Mouse (Mus musculus): ENCODE results near the gene Prg4. TPM values are rescaled to one million over a fixed set of nuclear protein-coding genes. Genes with fewer than 3 reads are reported as not detected.

Prg4 gene
- polyA plus RNA-seq, 1 experiment, result not detected

- peaks cover 98% of the 10 kb centered on the region for H3K36me3 ChIP-seq (replicated peaks; ENCODE audit: low read length)
These were observed 47.5 kb downstream of the Prg4 start for GRCm38 (mm10) chr1:150418426-150418825.

GRCm38 (mm10) chr1:150416006-150416405 lies 50.0 kb downstream of the Prg4 start:
- H3K27me3 ChIP-seq (replicated peaks), result no peaks in the 10 kb centered on the region
- no peaks in the 10 kb centered on the region for H3K4me1 ChIP-seq
- peaks cover 96% of the 10 kb centered on the region for H3K36me3 ChIP-seq (replicated peaks; ENCODE audit: low read length)
- no peak for TF ChIP-seq GATA1 (IDR thresholded peaks at IDR 0.05; ENCODE audit: borderline replicate concordance, low read length)
- TF ChIP-seq FLI1 (IDR thresholded peaks at IDR 0.05; ENCODE audit: low read length), result no peak
- no peak overlapping the region for H3K4me3 ChIP-seq (replicated peaks)
- H3K9me3 ChIP-seq, result no peaks in the 10 kb centered on the region

More at GRCm38 (mm10) chr1:150418426-150418825, 47.5 kb downstream of the Prg4 start:
- no peaks in the 10 kb centered on the region for H3K4me1 ChIP-seq
- no peak overlapping the region for H3K4me3 ChIP-seq (replicated peaks)
- H3K9me3 ChIP-seq, result no peaks in the 10 kb centered on the region
- TF ChIP-seq GATA1 (IDR thresholded peaks at IDR 0.05; ENCODE audit: borderline replicate concordance, low read length), result no peak
- no peak for TF ChIP-seq FLI1 (IDR thresholded peaks at IDR 0.05; ENCODE audit: low read length)
- H3K27me3 ChIP-seq (replicated peaks), result no peaks in the 10 kb centered on the region

- TF ChIP-seq GATA1 (IDR thresholded peaks at IDR 0.05; ENCODE audit: borderline replicate concordance, low read length) (no peak), FLI1 (IDR thresholded peaks at IDR 0.05; ENCODE audit: low read length) (no peak)
- Histone ChIP-seq H3K27me3 (replicated peaks) (no peaks in the 10 kb centered on the region), H3K36me3 (replicated peaks; ENCODE audit: low read length) (peaks cover 97% of the 10 kb centered on the region), H3K9me3 (no peaks in the 10 kb centered on the region), H3K4me3 (replicated peaks) (no peak overlapping the region), H3K4me1 (no peaks in the 10 kb centered on the region)
These were observed 56.0 kb downstream of the Prg4 start for GRCm38 (mm10) chr1:150409996-150410395.

GRCm38 (mm10) chr1:150407285-150407684 lies 58.7 kb downstream of the Prg4 start:
- no peaks in the 10 kb centered on the region for H3K9me3 ChIP-seq
- no peak overlapping the region for H3K4me3 ChIP-seq (replicated peaks)
- TF ChIP-seq GATA1 (IDR thresholded peaks at IDR 0.05; ENCODE audit: borderline replicate concordance, low read length) (no peak), FLI1 (IDR thresholded peaks at IDR 0.05; ENCODE audit: low read length) (no peak)
- no peaks in the 10 kb centered on the region for H3K27me3 ChIP-seq (replicated peaks)
- H3K4me1 ChIP-seq, result no peaks in the 10 kb centered on the region
- peaks cover 98% of the 10 kb centered on the region for H3K36me3 ChIP-seq (replicated peaks; ENCODE audit: low read length)

- Histone ChIP-seq H3K36me3 (replicated peaks; ENCODE audit: low read length) (peaks cover 98% of the 10 kb centered on the region), H3K4me1 (no peaks in the 10 kb centered on the region)
These were observed 61.4 kb downstream of the Prg4 start for GRCm38 (mm10) chr1:150404555-150404954.

GRCm38 (mm10) chr1:150403914-150404313 lies 62.1 kb downstream of the Prg4 start:
- TF ChIP-seq GATA1 (IDR thresholded peaks at IDR 0.05; ENCODE audit: borderline replicate concordance, low read length), result no peak
- no peak for TF ChIP-seq FLI1 (IDR thresholded peaks at IDR 0.05; ENCODE audit: low read length)
- H3K4me1 ChIP-seq, result no peaks in the 10 kb centered on the region
- H3K9me3 ChIP-seq, result no peaks in the 10 kb centered on the region
- H3K27me3 ChIP-seq (replicated peaks), result no peaks in the 10 kb centered on the region
- peaks cover 98% of the 10 kb centered on the region for H3K36me3 ChIP-seq (replicated peaks; ENCODE audit: low read length)
- no peak overlapping the region for H3K4me3 ChIP-seq (replicated peaks)

More at GRCm38 (mm10) chr1:150404555-150404954, 61.4 kb downstream of the Prg4 start:
- H3K4me3 ChIP-seq (replicated peaks), result no peak overlapping the region
- H3K27me3 ChIP-seq (replicated peaks), result no peaks in the 10 kb centered on the region
- H3K9me3 ChIP-seq, result no peaks in the 10 kb centered on the region
- TF ChIP-seq GATA1 (IDR thresholded peaks at IDR 0.05; ENCODE audit: borderline replicate concordance, low read length), result no peak
- no peak for TF ChIP-seq FLI1 (IDR thresholded peaks at IDR 0.05; ENCODE audit: low read length)

Other genes with a start within 250 kb of the Prg4 start
- not detected in 2 replicates for gene Pdc, start 146.7 kb downstream of the Prg4 start, polyA plus RNA-seq (2012; ENCODE audit: insufficient read depth, low replicate concordance)
- gene Tpr, start 73.3 kb downstream of the Prg4 start, polyA plus RNA-seq (2012; ENCODE audit: insufficient read depth, low replicate concordance), result 75.1 and 82.2 TPM in 2 replicates
- gene Odr4, start 73.1 kb downstream of the Prg4 start, polyA plus RNA-seq (2012; ENCODE audit: insufficient read depth, low replicate concordance), result 10.7 TPM in 1 of 2 replicates, not detected in the other

Data from megakaryocyte, embryonic 14.5 days (primary cell).